Mouse (Mus musculus) heart, adult 2 months (tissue): ENCODE measurements around the gene 4931409K22Rik. TPM values are rescaled to one million over a fixed set of nuclear protein-coding genes. Genes with fewer than 3 reads are reported as not detected.
A peak's percentile ranks its signal among the peaks of the same experiment; 100 is the strongest.

ENCODE experiments used
- DNase-seq, 2 experiments: peaks; one replicate each; pipeline ENCODE4 v3.0.0; 2021
- H3K27ac ChIP-seq: fragments of 200-600 bp; 2 replicates; pipeline ENCODE4 v1.8.1; 2022
- H3K27me3 ChIP-seq: fragments of 200-500 bp; 2 replicates; pipeline ENCODE4 v1.6.1; 2012; ENCODE audit warnings: mild to moderate bottlenecking, low read length, inconsistent platforms, mixed read lengths; ENCODE audit not compliant: control insufficient read depth, insufficient read depth
- H3K36me3 ChIP-seq: fragments of 200-500 bp; 2 replicates; pipeline ENCODE4 v1.6.1; 2012; ENCODE audit warnings: low read length, inconsistent platforms; ENCODE audit not compliant: control insufficient read depth, insufficient read depth
- H3K4me1 ChIP-seq: fragments of 200-500 bp; 2 replicates; pipeline ENCODE4 v1.6.1; 2011; ENCODE audit warnings: low read length; ENCODE audit not compliant: control insufficient read depth, insufficient read depth
- H3K4me3 ChIP-seq: fragments of 200-600 bp; 2 replicates; pipeline ENCODE4 v1.8.1; 2022
- H3K79me2 ChIP-seq: fragments of 200-500 bp; replicated peaks from 2 replicates; pipeline ENCODE4 v1.6.1; 2012; ENCODE audit warnings: mild to moderate bottlenecking, inconsistent platforms, low read length, moderate library complexity, mixed read lengths; ENCODE audit not compliant: control insufficient read depth, insufficient read depth
- H3K9ac ChIP-seq: fragments of 200-500 bp; 2 replicates; pipeline ENCODE4 v1.6.1; 2012; ENCODE audit warnings: low read depth, mild to moderate bottlenecking, control low read depth, inconsistent platforms, low read length, mixed read lengths
- CTCF ChIP-seq: fragments of 200-600 bp; IDR thresholded peaks from 2 replicates; pipeline ENCODE4 v1.8.1; 2022; ENCODE audit warnings: antibody characterized with exemption, mild to moderate bottlenecking, moderate library complexity
- EP300 ChIP-seq: fragments of 200-500 bp; IDR thresholded peaks from 2 replicates; pipeline ENCODE4 v1.6.1; 2011; ENCODE audit warnings: low read depth, low read length, control low read depth; ENCODE audit not compliant: insufficient read depth
- POLR2A ChIP-seq: fragments of 200-500 bp; IDR thresholded peaks from 2 replicates; pipeline ENCODE4 v1.6.1; 2011; ENCODE audit warnings: mild to moderate bottlenecking, low read depth, low read length, control low read depth; ENCODE audit not compliant: insufficient read depth
- WGBS: fragments of 180-500 bp; shearing (Covaris S2); methylation state at CpG from one replicate; pipeline ENCODE4 v1.1.7; 2018; 5-methylcytosine and 5-hydroxymethylcytosine counted together
- intact Hi-C: fragments of 180-260 bp; cut with DNase I; formaldehyde crosslinking; loops from one replicate; pipeline ENCODE4 v1.15.1; 2025
- polyA plus RNA-seq: library from polyadenylated mRNA; depleted of rRNA; stranded (reverse); fragments of >200 nt; gene quantifications from 2 replicates; pipeline ENCODE4 v1.2.3, GENCODE M21; 2012
- total RNA-seq, 2 experiments: library from RNA; stranded (reverse); gene quantifications; 2 replicates each; pipeline ENCODE4 v1.2.3; 2021

The 4931409K22Rik gene
- total and polyA plus RNA-seq, 3 experiments: 0.06 TPM; not detected in 2

DNA sequence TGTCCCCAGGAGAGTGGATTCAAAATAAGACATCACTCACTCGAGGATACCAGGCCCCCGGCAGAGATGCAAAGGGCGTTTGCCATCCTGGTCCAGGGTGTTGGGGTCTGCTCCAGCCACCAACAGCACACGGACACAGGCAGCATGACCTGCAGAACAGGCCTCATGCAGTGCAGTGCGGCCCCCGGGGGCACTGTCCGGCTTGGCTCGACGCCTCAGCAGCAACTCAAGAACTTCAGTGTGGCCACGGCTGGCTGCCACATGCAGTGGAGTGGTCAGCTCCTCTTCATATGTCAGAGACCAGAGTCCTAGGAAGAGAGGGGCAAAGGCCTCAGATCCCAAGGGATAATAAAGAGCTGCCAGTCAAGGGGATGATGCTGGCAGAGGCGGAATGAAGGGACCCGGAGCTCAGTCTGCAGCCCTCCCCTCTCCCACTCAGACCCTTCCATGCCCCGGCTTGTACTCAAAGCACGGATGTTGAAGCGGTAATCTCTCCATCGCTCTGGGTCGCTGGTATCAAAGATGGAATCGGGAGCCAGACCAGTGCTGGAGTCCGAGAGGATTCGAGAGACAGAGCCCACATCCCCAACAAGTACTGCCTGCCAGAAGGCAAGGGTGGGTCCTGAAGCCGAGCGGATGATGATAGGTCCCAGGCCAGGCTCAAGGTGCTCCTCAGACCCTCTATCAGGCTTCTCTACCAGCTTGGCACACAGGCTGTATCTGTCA, 16.9 kb downstream of the 4931409K22Rik start:
- H3K79me2 ChIP-seq: no peaks in the 10 kb centered on the region
- H3K27me3 ChIP-seq: no peaks in the 10 kb centered on the region
- TF ChIP-seq CTCF: no peak
- no peak for TF ChIP-seq POLR2A
- no peak for TF ChIP-seq EP300
- intact Hi-C loops: loop anchor here (5.0 kb wide), 1 partner anchor 38 kb away; the partner anchor contains the start of gene Abcf2
- peak overlapping the region; percentile 46 for H3K4me3 ChIP-seq
- H3K27ac ChIP-seq: peak overlapping the region; percentile 90
- no peaks in the 10 kb centered on the region for H3K36me3 ChIP-seq
- DNase-seq: no peak
- H3K4me1 ChIP-seq: peaks cover 5% of the 10 kb centered on the region
- 56% methylated on average over 22 of the region's 22 CpGs for WGBS
- peak overlapping the region; percentile 71 for H3K9ac ChIP-seq

- peaks cover 5% of the 10 kb centered on the region for H3K4me1 ChIP-seq
- H3K27me3 ChIP-seq: no peaks in the 10 kb centered on the region
- H3K36me3 ChIP-seq: no peaks in the 10 kb centered on the region
- DNase-seq: peak; percentile 30 to 38
- H3K27ac ChIP-seq: no peak overlapping the region
- H3K4me3 ChIP-seq: no peak overlapping the region
- H3K9ac ChIP-seq: no peak overlapping the region
- no peaks in the 10 kb centered on the region for H3K79me2 ChIP-seq
- TF ChIP-seq CTCF (no peak), POLR2A (no peak), EP300 (no peak)
- WGBS: 44% methylated on average over 16 of the region's 16 CpGs
- intact Hi-C loops: no loop called here
Observed at GRCm38 (mm10) chr5:24537618-24538017, 19.0 kb downstream of the 4931409K22Rik start.

DNA sequence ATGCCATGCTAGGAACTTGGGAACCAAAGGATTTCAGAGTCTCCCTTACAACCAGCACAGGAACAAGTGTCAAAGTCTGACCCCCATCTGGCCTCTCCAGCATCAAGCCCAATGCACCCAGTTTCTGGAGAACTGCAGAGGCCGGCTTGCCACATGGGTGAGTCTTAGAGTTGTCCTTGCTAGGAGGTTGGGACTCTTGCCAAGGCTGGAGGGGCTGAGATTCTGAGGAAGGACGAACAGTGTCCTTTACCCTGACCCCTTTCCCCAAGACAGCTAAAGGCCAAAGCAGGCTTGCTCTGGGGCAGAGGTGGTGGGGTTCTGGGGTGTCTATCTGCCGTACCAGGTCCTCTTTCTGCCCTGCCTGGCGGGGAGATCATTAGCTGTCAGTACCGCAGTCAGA, 20.1 kb downstream of the 4931409K22Rik start:
- intact Hi-C loops: no loop called here

GRCm38 (mm10) chr5:24535731-24536130, 20.9 kb downstream of the 4931409K22Rik start:
- Histone ChIP-seq H3K36me3 (no peaks in the 10 kb centered on the region), H3K27ac (no peak overlapping the region), H3K79me2 (no peaks in the 10 kb centered on the region), H3K9ac (no peak overlapping the region), H3K27me3 (no peaks in the 10 kb centered on the region), H3K4me3 (no peak overlapping the region), H3K4me1 (peaks cover 2% of the 10 kb centered on the region; the same call in 1 of the 2 replicates)
- intact Hi-C loops: no loop called here
- 62% methylated on average over 3 of the region's 3 CpGs for WGBS
- DNase-seq: peak in 1 of 2 experiments; percentile 28
- TF ChIP-seq POLR2A: no peak

More for the DNA sequence above, 20.1 kb downstream of the 4931409K22Rik start:
- Histone ChIP-seq H3K36me3 (no peaks in the 10 kb centered on the region), H3K4me1 (peaks cover 5% of the 10 kb centered on the region), H3K27ac (no peak overlapping the region), H3K27me3 (no peaks in the 10 kb centered on the region), H3K9ac (no peak overlapping the region), H3K79me2 (no peaks in the 10 kb centered on the region), H3K4me3 (no peak overlapping the region)
- DNase-seq: no peak
- 76% methylated on average over 5 of the region's 5 CpGs for WGBS
- no peak for TF ChIP-seq POLR2A
- TF ChIP-seq CTCF: no peak
- TF ChIP-seq EP300: no peak

DNA sequence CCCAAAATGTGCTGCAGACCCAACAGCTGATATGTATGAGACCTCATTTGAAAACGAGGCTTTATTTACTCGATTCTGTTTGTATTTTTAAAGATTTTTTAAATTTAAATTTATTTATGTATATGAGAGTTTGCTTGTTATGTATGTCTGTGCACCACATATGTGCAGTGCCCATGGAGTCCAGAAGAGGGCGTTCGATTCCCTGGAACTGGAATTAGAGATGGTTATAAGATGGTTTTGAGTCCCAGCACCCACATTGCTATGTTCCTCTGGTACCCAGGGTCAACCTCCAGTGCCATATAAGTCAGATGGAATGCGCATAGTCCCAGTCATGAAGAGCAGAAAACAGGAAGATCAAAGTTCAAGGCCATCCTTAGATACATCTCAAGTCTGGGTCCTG, 22.3 kb downstream of the 4931409K22Rik start:
- Histone ChIP-seq H3K4me1 (peaks cover 2% of the 10 kb centered on the region; the same call in 1 of the 2 replicates), H3K27me3 (no peaks in the 10 kb centered on the region), H3K79me2 (no peaks in the 10 kb centered on the region), H3K36me3 (no peaks in the 10 kb centered on the region), H3K4me3 (no peak overlapping the region), H3K9ac (no peak overlapping the region), H3K27ac (no peak overlapping the region)
- intact Hi-C loops: loop anchor here (5.0 kb wide), 1 partner anchor 118 kb away; no protein-coding TSS in a partner anchor
- DNase-seq: no peak
- peak; percentile 61 for TF ChIP-seq CTCF
- TF ChIP-seq POLR2A: no peak
- 55% methylated on average over 5 of the region's 5 CpGs for WGBS

- Histone ChIP-seq H3K79me2 (no peaks in the 10 kb centered on the region), H3K36me3 (no peaks in the 10 kb centered on the region), H3K4me1 (peaks cover 2% of the 10 kb centered on the region; the same call in 1 of the 2 replicates), H3K27ac (no peak overlapping the region), H3K27me3 (no peaks in the 10 kb centered on the region; the same call in 1 of the 2 replicates), H3K9ac (no peak overlapping the region), H3K4me3 (no peak overlapping the region)
- intact Hi-C loops: loop anchor here (5.0 kb wide), 1 partner anchor 119 kb away; no protein-coding TSS in a partner anchor
- WGBS: 64% methylated on average over 11 of the region's 11 CpGs
- DNase-seq: no peak
- TF ChIP-seq POLR2A: no peak
- TF ChIP-seq CTCF: no peak
- no peak for TF ChIP-seq EP300
Observed at GRCm38 (mm10) chr5:24533391-24533790, 23.2 kb downstream of the 4931409K22Rik start.
